9 mouse cellular contexts compared by ENCODE assay signal in genomic region chr3:104565423-104566230, GRCm38 (mm10). TPM values are rescaled to one million over a fixed set of nuclear protein-coding genes. Genes with fewer than 3 reads are reported as not detected.
DNase-seq lines count a peak whose midpoint lies in the region.
"Had no signal": no experiment of that assay in that cellular context is flagged by ENCODE, and none has a peak within 500 bp of the region (broad histone marks: within the 10 kb centered on the region; RNA-seq: fewer than 3 reads in every experiment).

No protein-coding gene starts in this region.

- intact Hi-C loops in gastrocnemius, postnatal 14 days (cut with DNase I; ENCODE audit: low total_unique reads) = no loop called here
- intact Hi-C loops in gastrocnemius, postnatal 36 days (cut with DNase I) = no loop called here
- intact Hi-C loops in heart, postnatal 14 days (cut with DNase I) = no loop called here

- peak; percentile 15 for DNase-seq in gastrocnemius, postnatal 14 days
- no peak for DNase-seq in gastrocnemius, postnatal 36 days
- DNase-seq in 416B (ENCODE audit: low read depth) = peak; percentile 28
- DNase-seq in cerebellum, adult 9-10 months = peak; percentile 61
- DNase-seq in heart, postnatal 14 days = peak; percentile 12 to 24
- DNase-seq in left cerebral cortex, adult 8-10 months (ENCODE audit: low spot score in 2 of 2) = no peak
- no peak for DNase-seq in layer of hippocampus, adult 8-10 months (ENCODE audit: low spot score in 2 of 2)
- no peak for DNase-seq in layer of hippocampus, adult 11-12 months (ENCODE audit: low spot score)
- DNase-seq: kidney, postnatal 14 days had no signal

RNA-seq across cellular contexts. Expression of gene Lrig2, which starts 53.9 kb away (rescaled TPM):
- total RNA-seq in gastrocnemius, postnatal 14 days (2021) = 1 to 10 TPM; 5.8 to 8.5 TPM
- total RNA-seq in gastrocnemius, postnatal 36 days (2021) = 1 to 10 TPM; 4.1 to 5.3 TPM
- total RNA-seq in heart, postnatal 14 days (2021) = 10 to 100 TPM; 13.8 to 14.5 TPM
- 10 to 100 TPM; 31.9 to 34.7 (median 33.3) TPM for total RNA-seq in left cerebral cortex, adult 8-10 months (2022)
- total RNA-seq in layer of hippocampus, adult 8-10 months (2022) = 10 to 100 TPM; 34.2 to 41.9 (median 36.4) TPM

Comparison
In these comparisons a context has a peak if more than half of its experiments do, and no peak if none do; other contexts are left out.
1. DNase-seq: peak in gastrocnemius, postnatal 14 days (single experiment), 416B (single experiment), cerebellum, adult 9-10 months (single experiment) and heart, postnatal 14 days (2 of 2); none in gastrocnemius, postnatal 36 days (0 of 2), left cerebral cortex, adult 8-10 months (0 of 2), layer of hippocampus, adult 8-10 months (0 of 2) and layer of hippocampus, adult 11-12 months (single experiment).